Mouse (Mus musculus) intestine, embryonic 16.5 days (tissue): ENCODE results near the gene Olfr1415. TPM values are rescaled to one million over a fixed set of nuclear protein-coding genes. Genes with fewer than 3 reads are reported as not detected.
"Not testable (repeated sequence)": the region's sequence is repeated elsewhere in the genome, so short reads cannot be mapped to it uniquely, and the experiment has no call there.

Experiments
- ATAC-seq: fragments of 200-750 bp; cut with Nextera tagmentation; 2 replicates; pipeline ENCODE4 v1.8.0; 2017; ENCODE audit warnings: moderate TSS enrichment, moderate library complexity
- H3K27ac ChIP-seq: fragments of 300-500 bp; sonication (generic); 2 replicates; pipeline ENCODE4 v1.5.1; 2014; ENCODE audit warnings: mild to moderate bottlenecking, low read length
- H3K27me3 ChIP-seq: fragments of 300-500 bp; sonication (generic); replicated peaks from 2 replicates; pipeline ENCODE4 v1.6.1; 2014; ENCODE audit warnings: low read length, control low read depth, mixed read lengths; ENCODE audit not compliant: control insufficient read depth, insufficient read depth
- H3K36me3 ChIP-seq: fragments of 300-500 bp; sonication (generic); 2 replicates; pipeline ENCODE4 v1.6.1; 2014; ENCODE audit warnings: low read length, control low read depth; ENCODE audit not compliant: control insufficient read depth, insufficient read depth
- H3K4me1 ChIP-seq: fragments of 300-500 bp; sonication (generic); 2 replicates; pipeline ENCODE4 v1.6.1; 2014; ENCODE audit warnings: low read length, control low read depth, mixed read lengths; ENCODE audit not compliant: control insufficient read depth, insufficient read depth
- H3K4me2 ChIP-seq: fragments of 300-500 bp; sonication (generic); 2 replicates; pipeline ENCODE4 v1.6.1; 2014; ENCODE audit warnings: low read depth, low read length, control low read depth
- H3K4me3 ChIP-seq: fragments of 300-500 bp; sonication (generic); 2 replicates; pipeline ENCODE4 v1.5.1; 2014; ENCODE audit warnings: mild to moderate bottlenecking, low read length
- H3K9ac ChIP-seq: fragments of 300-500 bp; sonication (generic); 2 replicates; pipeline ENCODE4 v1.6.1; 2014; ENCODE audit warnings: low read depth, low read length
- H3K9me3 ChIP-seq: fragments of 300-500 bp; sonication (generic); 2 replicates; pipeline ENCODE4 v1.6.1; 2016; ENCODE audit warnings: low read length, control low read depth; ENCODE audit not compliant: control insufficient read depth
- WGBS: fragments of 180-500 bp; shearing (Covaris S2); extraction: QIAGEN DNeasy Blood & Tissue Kit; methylation state at CpG from one replicate; pipeline ENCODE4 v1.1.7; 2014; 5-methylcytosine and 5-hydroxymethylcytosine counted together
- polyA plus RNA-seq: library from polyadenylated mRNA; unstranded; fragments of >200 nt; fragmentation: Nextera tagmentation; extraction: Ambion mirVana; gene quantifications from 2 replicates; pipeline ENCODE4 v1.2.1, GENCODE M21; 2015

The Olfr1415 gene
- not detected in 2 replicates for polyA plus RNA-seq

GRCm38 (mm10) chr1:92496001-92496400, at the start of gene Olfr1415:
TSS of gene Olfr1415 (minus strand) at chr1:92496101.
- H3K36me3 ChIP-seq = no peaks in the 10 kb centered on the region
- 86% methylated on average over 2 of the region's 2 CpGs for WGBS
- no peaks in the 10 kb centered on the region for H3K9me3 ChIP-seq
- H3K4me1 ChIP-seq = no peaks in the 10 kb centered on the region
- no peak within 1 kb of the TSS for H3K4me2 ChIP-seq
- ATAC-seq = no peak
- H3K27me3 ChIP-seq = no peaks in the 10 kb centered on the region
- no peak within 1 kb of the TSS for H3K9ac ChIP-seq
- no peak within 1 kb of the TSS for H3K4me3 ChIP-seq
- no peak within 1 kb of the TSS for H3K27ac ChIP-seq

- no peak overlapping the region for H3K27ac ChIP-seq
- H3K9ac ChIP-seq = no peak overlapping the region
- no peaks in the 10 kb centered on the region for H3K4me1 ChIP-seq
- no peak overlapping the region for H3K4me3 ChIP-seq
- ATAC-seq = no peak
- H3K27me3 ChIP-seq = no peaks in the 10 kb centered on the region
- H3K9me3 ChIP-seq = no peaks in the 10 kb centered on the region
- no peaks in the 10 kb centered on the region for H3K36me3 ChIP-seq
- 46% methylated on average over 2 of the region's 2 CpGs for WGBS
- no peak overlapping the region for H3K4me2 ChIP-seq
These were observed 43.2 kb upstream of the Olfr1415 start for GRCm38 (mm10) chr1:92539071-92539470.

GRCm38 (mm10) chr1:92536972-92537371, 41.1 kb upstream of the Olfr1415 start:
- Histone ChIP-seq H3K4me1 (no peaks in the 10 kb centered on the region), H3K9me3 (no peaks in the 10 kb centered on the region), H3K9ac (no peak overlapping the region), H3K4me2 (no peak overlapping the region), H3K4me3 (no peak overlapping the region), H3K27ac (no peak overlapping the region), H3K36me3 (no peaks in the 10 kb centered on the region), H3K27me3 (no peaks in the 10 kb centered on the region)
- no peak for ATAC-seq
- WGBS = 41% methylated on average over 5 of the region's 5 CpGs

GRCm38 (mm10) chr1:92523764-92524163, 27.9 kb upstream of the Olfr1415 start:
- H3K36me3 ChIP-seq = no peaks in the 10 kb centered on the region
- H3K9ac ChIP-seq = no peak overlapping the region
- H3K4me2 ChIP-seq = no peak overlapping the region
- ATAC-seq = no peak
- H3K9me3 ChIP-seq = no peaks in the 10 kb centered on the region
- no peak overlapping the region for H3K27ac ChIP-seq
- H3K27me3 ChIP-seq = no peaks in the 10 kb centered on the region
- no peaks in the 10 kb centered on the region for H3K4me1 ChIP-seq
- WGBS = 83% methylated on average over 3 of the region's 3 CpGs
- no peak overlapping the region for H3K4me3 ChIP-seq

GRCm38 (mm10) chr1:92521376-92521775, 25.5 kb upstream of the Olfr1415 start:
- no peak for ATAC-seq
- Histone ChIP-seq H3K27me3 (no peaks in the 10 kb centered on the region), H3K4me1 (no peaks in the 10 kb centered on the region), H3K9ac (no peak overlapping the region), H3K27ac (no peak overlapping the region), H3K36me3 (no peaks in the 10 kb centered on the region), H3K4me2 (no peak overlapping the region), H3K4me3 (no peak overlapping the region), H3K9me3 (no peaks in the 10 kb centered on the region)
- WGBS = 22% methylated on average over 10 of the region's 10 CpGs

- H3K9ac ChIP-seq = no peak overlapping the region
- no peak for ATAC-seq
- no peak overlapping the region for H3K27ac ChIP-seq
- no peak overlapping the region for H3K4me3 ChIP-seq
- H3K4me1 ChIP-seq = no peaks in the 10 kb centered on the region
- no peaks in the 10 kb centered on the region for H3K27me3 ChIP-seq
- 78% methylated on average over 6 of the region's 6 CpGs for WGBS
- no peaks in the 10 kb centered on the region for H3K9me3 ChIP-seq
- no peak overlapping the region for H3K4me2 ChIP-seq
- no peaks in the 10 kb centered on the region for H3K36me3 ChIP-seq
These were observed 23.1 kb upstream of the Olfr1415 start for GRCm38 (mm10) chr1:92519046-92519445.

- Histone ChIP-seq H3K27me3 (no peaks in the 10 kb centered on the region), H3K4me1 (no peaks in the 10 kb centered on the region), H3K9ac (no peak within 1 kb of the TSS), H3K9me3 (no peaks in the 10 kb centered on the region), H3K36me3 (no peaks in the 10 kb centered on the region), H3K27ac (no peak within 1 kb of the TSS), H3K4me3 (no peak within 1 kb of the TSS), H3K4me2 (no peak within 1 kb of the TSS)
- ATAC-seq = no peak
- WGBS = 78% methylated on average over 3 of the region's 3 CpGs
These were observed 22.7 kb upstream of the Olfr1415 start, which contains the start of gene Olfr1414 for GRCm38 (mm10) chr1:92518561-92518960. TSS of gene Olfr1414 (minus strand) at chr1:92518661.

- ATAC-seq = no peak
- Histone ChIP-seq H3K4me2 (no peak overlapping the region), H3K9ac (no peak overlapping the region), H3K27ac (no peak overlapping the region), H3K27me3 (no peaks in the 10 kb centered on the region), H3K9me3 (no peaks in the 10 kb centered on the region), H3K36me3 (no peaks in the 10 kb centered on the region), H3K4me1 (no peaks in the 10 kb centered on the region), H3K4me3 (no peak overlapping the region)
- WGBS = 82% methylated on average over 11 of the region's 11 CpGs
These were observed 19.5 kb upstream of the Olfr1415 start for GRCm38 (mm10) chr1:92515390-92515789.

- H3K27ac ChIP-seq, H3K27me3 ChIP-seq, H3K4me1 ChIP-seq, H3K9me3 ChIP-seq, ATAC-seq, H3K4me3 ChIP-seq, H3K4me2 ChIP-seq, H3K9ac ChIP-seq, H3K36me3 ChIP-seq: not testable (repeated sequence)
- 90% methylated on average over 5 of the region's 5 CpGs for WGBS
These were observed 15.7 kb upstream of the Olfr1415 start for GRCm38 (mm10) chr1:92511646-92512045.

- ATAC-seq = no peak
- Histone ChIP-seq H3K27me3 (0 out of 2 replicates have a peak, but pooled peaks cover 2% of the 10 kb centered on the region), H3K4me2 (no peak within 1 kb of the TSS), H3K36me3 (no peaks in the 10 kb centered on the region), H3K4me1 (no peaks in the 10 kb centered on the region), H3K9ac (no peak within 1 kb of the TSS), H3K4me3 (no peak within 1 kb of the TSS), H3K27ac (no peak within 1 kb of the TSS), H3K9me3 (no peaks in the 10 kb centered on the region)
These were observed 10.9 kb downstream of the Olfr1415 start, which contains the start of gene Olfr1416 for GRCm38 (mm10) chr1:92485013-92485412. TSS of gene Olfr1416 (minus strand) at chr1:92485113.
